Mouse (Mus musculus) B cell, adult 2 months (primary cell): ENCODE data around the gene Gtpbp1.
"Not testable (repeated sequence)": the region's sequence is repeated elsewhere in the genome, so short reads cannot be mapped to it uniquely, and the experiment has no call there.

ENCODE experiments used
- DNase-seq, 2 experiments: peaks; one replicate each; pipeline ENCODE4 v3.0.0; 2022

Gtpbp1 gene

DNA sequence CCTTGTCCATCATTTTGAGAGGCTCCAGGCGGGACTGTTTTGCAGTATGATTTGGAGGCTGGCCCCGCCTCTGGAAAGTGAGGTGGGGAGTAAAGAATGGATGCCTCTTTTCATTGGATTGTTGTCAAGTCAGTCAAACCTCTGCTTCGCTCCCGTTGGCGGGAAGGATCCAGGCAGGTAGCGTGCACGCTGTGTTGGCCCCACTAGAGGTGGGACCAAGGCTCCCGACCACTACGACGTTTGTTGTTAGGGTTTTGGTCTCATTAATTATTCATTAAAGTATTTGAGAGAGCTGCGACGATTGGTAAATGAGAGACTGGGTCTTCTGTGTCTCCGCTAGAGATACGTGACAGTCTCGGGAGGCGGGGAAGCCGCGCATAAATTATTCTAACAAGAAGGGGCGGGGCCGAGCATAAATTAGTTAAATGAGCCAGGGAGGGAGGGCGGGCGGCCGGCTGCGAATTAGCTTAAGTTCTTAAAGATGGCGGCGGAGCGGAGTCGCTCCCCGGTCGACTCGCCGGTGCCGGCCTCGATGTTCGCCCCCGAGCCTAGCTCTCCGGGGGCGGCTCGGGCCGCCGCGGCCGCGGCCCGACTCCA, at the start of gene Gtpbp1:
Gtpbp1 (plus strand) TSS at position 420 of the 597 bp plus-strand sequence.
- DNase-seq, result peak; percentile 93 to 96

DNA sequence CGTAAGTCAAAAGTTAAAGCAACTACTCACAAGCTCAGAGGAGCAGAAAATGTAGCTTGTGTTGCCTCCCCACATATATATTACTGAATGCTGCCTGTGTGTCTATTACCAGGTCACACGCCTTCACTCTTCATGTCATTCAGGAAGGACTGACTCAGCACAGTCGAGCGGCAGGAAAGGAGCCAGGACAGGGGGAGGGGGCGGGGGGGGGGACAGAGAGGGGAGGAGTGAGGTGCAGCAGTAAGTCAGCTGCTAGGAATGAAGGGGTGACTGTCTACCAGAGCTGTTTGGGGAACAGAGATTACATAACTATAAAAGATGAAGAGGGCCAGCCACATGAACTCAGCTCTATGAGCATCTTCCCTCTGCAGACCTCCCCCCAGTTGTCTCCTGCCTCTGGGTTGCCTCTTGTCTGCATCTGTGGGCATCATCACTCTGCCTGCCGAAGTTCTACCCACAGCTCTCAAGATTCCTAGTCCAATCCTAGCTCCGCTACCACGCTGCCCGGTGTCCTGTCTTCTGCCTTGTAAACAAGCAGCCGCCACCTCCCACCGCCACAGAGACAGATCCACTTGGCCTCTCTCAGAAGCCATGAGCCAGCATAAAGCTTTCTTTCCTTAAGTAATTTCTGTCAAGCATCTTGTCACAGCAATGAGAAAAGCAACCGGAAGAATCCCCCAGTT, 49.4 kb upstream of the Gtpbp1 start:
- DNase-seq, result no peak

DNA sequence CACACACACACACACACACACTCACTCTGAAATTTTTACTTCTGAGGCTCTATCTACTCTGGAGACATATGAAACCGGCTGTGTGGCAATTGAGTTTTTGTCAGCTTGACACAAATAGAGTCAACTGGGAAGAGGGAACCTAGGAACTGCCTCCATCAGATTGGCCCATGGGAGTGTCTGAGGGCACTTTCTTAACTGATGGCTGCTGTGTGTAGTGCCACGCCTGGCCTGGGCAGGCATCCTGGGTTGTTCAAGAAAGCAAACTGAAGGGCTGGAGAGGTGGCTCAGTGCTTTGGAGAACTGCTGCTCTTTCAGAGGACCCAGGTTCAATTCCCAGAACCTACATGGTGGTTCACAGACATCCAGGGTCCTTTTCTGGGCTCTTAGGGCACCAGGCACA, 45.2 kb upstream of the Gtpbp1 start:
- no peak for DNase-seq

DNA sequence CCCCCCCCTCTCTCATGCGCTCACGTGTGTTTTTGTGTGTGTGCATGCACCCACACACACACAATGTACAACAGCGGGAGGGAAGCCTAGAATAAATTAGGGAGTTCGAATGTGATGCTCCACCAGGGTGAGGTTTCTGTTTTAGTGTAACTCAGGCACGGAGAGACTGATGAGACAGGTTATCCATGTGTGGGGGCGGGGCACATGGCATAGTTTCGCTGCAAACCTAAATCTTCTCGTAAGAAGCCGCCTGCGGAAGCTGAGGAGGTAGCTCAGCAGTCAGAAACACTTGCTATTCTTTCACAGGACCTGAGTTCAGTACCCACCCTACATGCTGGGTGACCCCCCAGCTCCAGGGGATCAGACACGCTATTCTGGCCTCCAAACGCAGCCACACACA, 42.5 kb upstream of the Gtpbp1 start:
- DNase-seq, result no peak

DNA sequence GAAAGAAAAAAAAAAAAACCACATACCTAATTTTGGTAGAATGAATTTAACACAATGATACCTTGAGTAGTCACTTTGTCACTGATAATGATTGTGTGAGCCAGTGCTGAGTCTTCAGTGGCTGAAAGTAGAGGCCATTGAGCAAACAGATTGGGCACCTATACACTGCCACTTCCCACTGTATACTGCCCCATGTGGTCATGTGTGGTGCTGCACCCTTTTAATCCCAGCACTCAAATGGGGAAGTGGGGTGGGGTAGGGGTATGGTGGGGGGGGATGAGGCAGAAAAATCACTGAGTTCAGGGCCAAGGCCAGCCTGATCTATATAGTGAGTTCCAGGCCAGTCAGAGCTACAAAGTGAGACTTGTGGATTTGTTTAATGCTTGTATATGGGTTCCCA, 40.1 kb upstream of the Gtpbp1 start:
- peak; percentile 82 to 86 for DNase-seq

DNA sequence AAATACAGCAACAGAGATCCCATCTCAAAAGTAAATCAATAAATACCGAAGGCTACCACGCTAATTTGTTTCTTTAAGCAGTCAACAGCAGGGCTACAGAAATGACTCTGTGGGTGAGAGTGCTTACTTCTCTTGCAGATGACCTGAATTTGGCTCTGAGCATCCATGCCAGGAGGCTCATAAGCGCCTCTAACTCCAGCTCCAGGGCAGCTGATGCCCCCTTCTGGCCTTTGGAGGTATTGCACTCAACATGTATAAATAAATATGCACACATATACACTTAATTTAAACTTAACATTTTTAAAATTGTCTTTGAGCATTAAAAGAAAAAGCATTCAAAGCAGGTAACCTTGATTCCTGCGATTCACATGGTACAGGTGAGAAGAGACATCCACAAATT, 39.2 kb upstream of the Gtpbp1 start:
- DNase-seq, result peak; percentile 56 to 57

DNA sequence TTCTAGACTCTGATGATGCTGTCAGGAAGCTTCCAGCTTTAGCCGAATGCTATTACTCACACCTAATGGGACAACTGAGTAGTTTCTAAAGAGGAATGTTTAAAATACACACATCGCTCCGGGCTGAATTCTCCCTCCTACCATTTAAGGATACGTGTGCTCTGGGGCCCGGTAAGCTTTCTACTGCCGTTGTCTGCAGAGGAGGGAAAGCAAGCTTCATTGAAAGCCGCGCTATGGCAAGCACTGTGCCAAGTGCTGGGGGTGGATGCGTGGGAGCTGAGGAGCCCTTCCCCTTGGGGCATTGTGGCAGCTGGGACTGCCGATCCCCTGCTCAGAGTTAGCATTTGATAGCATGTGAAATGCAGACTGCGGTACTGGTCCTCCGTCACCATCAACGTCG, 34.2 kb upstream of the Gtpbp1 start:
- DNase-seq, result no peak

DNA sequence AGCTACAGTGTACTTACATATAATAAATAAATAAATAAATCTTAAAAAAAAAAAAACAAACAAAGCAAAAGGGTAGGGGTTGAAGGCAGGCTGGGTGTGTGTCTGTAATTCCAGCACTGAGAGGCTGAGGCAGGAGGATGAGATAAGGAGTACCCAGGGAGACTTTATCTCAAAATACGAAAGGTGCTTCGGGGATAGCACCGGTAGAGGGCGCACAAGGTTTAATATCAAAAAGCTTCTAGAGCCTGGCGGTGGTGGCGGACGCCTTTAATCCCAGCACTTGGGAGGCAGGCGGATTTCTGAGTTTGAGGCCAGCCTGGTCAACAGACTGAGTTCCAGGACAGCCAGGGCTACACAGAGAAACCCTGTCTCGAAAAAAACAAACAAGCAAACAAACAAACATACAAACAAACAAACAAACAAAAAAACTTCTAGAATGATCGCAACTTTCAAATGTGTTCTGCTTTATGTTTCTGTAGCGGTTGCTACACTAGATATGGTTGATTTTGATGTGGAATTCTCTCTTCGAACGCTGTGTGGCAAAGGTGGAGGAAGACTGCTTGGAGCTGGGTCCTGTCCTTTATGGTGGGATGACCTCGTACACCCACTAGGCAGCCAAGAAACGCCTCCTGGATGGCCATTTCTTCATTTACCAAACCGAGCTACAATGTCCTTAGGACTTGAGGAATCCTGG, 32.7 kb upstream of the Gtpbp1 start:
- peak; percentile 89 to 92 for DNase-seq

DNA sequence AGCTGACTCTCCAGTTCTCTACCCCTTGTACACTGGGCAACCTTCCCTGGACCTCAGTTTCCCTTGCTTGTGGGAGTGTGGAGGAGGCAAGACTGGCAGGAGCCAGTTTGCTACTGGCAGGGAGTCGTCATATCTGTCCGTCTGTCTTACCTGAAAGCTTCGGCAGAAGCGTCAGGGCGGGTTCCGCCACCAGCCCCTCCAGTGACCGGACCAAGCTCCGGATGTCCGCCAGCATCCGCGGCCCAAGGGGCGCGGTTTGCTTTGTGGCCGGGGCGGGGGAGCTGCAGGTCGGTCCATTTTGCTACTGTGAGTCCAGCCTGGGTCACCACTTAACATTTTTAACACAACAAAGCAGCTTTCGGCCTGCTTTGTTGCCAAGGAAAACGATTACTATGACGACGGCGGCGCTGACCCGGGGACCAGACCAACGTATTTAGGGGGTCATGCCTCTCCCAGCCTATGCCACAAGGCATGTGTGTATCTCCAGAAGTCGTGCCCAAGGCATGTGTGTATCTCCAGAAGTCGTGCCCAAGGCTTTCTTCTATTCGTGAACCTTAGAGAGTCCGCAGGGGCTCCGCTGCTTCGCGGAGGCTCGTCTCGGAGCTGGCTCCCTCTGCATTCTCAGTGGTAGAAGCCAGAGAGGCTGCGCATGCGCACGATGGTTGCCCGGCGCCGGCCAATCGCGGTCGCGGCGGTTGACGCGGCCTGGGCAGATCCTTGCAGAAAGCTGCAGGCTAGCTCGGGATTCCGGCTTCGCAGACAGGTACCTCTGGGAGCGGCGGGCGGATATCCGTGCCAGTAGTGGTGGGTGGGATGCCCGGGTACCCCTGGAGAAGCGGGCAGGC, 31.9 kb upstream of the Gtpbp1 start, which contains the start of the genes Fam227a and Cby1:
Fam227a (minus strand) TSS at position 426 of the 845 bp plus-strand sequence.
Cby1 (plus strand) TSS at position 669 of the 845 bp plus-strand sequence.
- peak; percentile 92 to 93 for DNase-seq

DNA sequence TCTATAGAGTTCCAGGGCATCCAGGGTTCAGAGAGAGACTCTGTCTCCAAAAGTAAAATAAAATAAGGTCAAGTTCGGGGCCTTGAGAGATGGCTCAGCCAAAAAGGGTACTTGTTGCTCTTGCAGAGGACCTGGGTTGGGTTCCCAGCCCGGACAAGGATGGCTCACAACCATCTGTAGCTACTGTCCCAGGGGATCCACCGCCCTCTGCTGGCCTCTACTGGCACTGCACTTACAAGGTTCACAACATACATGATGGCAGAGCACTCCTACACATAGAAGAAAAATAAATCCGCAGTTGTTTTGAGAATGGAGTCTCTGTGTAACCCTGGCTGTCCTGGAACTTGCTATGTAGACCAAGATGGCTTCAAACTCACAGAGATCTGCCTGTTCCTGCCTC, 28.8 kb upstream of the Gtpbp1 start:
- peak; percentile 80 to 83 for DNase-seq

DNA sequence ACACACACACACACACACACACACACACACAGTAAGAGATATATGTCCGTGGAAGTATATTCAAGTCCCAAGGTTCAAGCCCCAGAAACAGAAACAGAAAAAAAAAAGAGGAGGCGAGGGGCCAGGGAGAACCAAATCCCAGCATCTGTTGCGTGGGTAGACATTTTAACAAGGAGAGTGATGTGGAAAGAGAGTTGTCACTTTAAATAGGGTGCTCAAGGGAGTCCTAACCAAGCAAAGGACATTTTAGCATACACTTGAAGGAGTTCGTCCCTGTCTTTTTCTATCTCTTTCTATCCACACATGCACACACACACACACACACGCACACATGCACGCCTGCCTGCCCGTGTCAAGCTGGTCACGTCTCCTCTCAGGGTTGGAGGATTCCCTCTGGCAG, 26.0 kb upstream of the Gtpbp1 start:
- no peak for DNase-seq

DNA sequence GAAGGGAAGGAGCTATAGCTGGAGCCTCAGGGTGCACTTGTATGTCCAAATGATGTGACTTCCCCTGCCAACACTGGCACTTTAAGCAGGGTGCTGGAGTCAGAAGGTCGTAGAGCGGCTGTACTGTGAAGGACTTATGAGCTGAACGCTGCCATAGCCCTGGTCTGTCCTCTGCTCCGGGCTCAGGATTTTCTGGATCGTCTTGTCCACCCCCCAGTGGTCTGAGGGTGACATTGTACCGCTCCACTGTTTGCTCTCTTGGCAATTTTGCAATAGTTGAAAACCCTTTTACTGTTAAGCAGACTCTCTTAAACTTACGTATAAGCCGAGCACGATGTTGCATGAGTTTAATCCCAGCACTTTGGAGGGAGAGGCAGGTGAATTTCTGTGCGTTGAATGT, 21.4 kb upstream of the Gtpbp1 start:
- DNase-seq, result no peak

DNA sequence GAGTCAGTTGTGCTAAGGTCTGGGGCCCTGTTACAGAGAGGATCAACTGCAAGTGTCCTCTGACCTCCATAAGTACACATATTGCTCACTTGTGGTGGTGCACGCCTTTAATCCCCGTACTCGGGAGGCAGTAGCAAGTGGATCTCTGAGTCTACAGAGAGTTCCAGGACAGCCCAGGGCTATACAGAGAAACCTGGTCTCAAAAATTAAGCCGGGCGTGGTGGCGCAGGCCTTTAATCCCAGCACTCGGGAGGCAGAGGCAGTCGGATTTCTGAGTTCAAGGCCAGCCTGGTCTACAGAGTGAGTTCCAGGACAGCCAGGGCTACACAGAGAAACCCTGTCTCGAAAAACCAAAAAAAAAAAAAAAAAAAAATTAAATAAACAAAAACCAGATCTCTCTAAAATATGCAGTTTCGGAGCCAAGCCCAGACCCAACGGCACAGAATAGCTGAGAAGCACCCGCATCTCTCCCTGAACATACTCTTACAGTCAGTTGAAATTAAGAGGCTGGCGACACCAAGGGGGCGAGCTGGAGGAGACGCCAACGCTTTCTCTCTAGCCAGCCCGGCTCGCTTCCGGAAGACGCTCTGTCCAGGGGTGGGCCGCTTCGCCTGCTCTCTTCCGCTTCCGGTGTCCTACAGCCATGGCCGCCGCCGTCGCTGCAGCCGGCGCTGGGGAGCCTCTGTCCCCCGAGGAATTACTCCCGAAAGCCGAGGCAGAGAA, 20.2 kb upstream of the Gtpbp1 start, which contains the start of gene Tomm22:
Tomm22 (plus strand) TSS at position 613 of the 723 bp plus-strand sequence.
- DNase-seq, result peak; percentile 91 to 93

DNA sequence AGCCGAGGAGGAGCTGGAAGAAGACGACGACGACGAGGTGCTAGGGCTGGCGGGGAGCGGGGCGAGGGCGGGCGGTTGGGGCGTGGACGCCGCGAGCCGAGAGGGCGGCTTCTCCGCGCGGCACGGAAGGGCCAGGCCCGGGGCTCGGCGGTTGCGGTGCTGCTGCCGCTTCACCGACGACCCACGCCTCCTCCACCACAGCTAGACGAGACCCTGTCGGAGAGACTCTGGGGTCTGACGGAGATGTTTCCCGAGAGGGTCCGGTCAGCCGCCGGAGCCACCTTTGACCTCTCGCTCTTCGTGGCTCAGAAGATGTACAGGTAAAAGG, 19.7 kb upstream of the Gtpbp1 start:
- DNase-seq, result no peak

DNA sequence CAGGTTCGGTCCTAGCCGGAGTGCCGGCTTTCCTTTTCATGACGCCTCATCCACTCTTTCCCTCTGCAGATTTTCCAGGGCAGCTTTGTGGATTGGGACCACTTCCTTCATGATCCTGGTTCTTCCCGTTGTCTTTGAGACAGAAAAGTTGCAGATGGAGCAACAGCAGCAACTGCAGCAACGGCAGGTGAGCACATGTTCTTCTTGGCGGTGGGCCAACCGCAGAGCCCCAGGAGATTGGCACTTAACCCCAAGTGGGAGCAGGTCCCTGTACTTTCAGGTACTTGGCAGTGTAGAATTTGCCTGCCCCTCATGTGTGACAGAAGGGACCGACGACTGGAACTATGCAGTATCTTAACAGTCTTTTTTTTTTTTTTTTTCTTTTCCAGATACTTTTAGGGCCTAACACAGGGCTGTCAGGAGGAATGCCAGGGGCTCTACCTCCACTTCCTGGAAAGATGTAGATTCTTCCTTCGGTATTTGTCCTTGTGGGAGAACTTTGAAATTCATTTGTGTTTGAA, 18.8 kb upstream of the Gtpbp1 start:
- DNase-seq, result not testable (repeated sequence)

DNA sequence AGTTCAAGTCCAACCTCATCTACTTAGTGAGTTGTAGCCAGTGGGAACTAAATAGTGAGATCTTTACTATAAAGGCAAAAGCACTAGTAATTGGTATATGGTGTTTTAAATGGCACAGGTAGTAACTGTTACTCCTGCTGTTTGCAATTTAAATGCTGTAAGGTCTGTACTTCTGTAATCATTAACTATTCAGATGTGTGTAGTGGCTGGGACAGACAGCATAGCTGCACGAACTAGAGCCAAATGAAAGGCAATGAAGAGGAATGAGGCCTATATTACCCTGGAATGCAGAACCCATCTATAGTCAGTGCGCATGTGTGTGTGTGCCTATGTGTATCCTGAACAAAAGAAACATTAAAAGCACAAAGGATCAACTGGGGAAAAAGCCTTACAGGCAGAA, 12.7 kb upstream of the Gtpbp1 start:
- DNase-seq, result no peak

DNA sequence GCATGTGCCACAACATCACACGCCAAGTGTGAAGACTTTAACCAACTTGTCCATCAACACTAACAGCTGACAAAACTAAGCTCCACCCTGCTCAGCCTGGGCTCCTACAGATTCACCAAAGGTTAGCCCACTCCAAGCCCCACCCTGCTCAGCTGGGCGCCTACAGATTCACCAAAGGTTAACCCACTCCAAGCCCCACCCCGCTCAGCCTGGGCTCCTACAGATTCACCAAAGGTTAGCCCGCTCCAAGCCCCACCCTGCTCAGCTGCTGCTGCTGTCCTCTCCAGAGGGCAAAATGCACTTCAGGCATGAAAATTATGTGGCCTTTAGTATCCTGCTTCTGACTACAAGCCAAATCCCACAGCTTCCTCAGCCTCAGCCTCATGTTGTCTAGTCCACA, 8.7 kb upstream of the Gtpbp1 start:
- DNase-seq, result no peak

DNA sequence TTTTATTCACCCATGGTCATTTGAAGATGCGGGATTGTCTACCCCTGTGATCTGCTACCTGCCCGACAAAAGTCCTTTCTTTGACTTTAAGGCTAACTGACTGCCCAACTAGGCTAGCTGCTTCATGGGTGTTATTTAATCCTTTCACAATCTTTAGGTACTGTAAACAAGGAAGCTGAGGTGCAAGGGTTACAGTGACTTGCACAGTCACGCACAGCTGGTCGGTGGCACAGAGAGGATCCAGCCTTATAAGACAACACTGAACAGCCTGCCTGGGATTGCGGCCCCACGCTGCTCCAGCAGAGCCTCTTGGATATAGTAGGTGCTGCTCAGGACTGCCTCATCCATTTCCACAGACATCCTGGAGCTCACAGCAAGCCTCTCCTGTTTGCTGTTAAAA, 7.5 kb upstream of the Gtpbp1 start:
- no peak for DNase-seq

DNA sequence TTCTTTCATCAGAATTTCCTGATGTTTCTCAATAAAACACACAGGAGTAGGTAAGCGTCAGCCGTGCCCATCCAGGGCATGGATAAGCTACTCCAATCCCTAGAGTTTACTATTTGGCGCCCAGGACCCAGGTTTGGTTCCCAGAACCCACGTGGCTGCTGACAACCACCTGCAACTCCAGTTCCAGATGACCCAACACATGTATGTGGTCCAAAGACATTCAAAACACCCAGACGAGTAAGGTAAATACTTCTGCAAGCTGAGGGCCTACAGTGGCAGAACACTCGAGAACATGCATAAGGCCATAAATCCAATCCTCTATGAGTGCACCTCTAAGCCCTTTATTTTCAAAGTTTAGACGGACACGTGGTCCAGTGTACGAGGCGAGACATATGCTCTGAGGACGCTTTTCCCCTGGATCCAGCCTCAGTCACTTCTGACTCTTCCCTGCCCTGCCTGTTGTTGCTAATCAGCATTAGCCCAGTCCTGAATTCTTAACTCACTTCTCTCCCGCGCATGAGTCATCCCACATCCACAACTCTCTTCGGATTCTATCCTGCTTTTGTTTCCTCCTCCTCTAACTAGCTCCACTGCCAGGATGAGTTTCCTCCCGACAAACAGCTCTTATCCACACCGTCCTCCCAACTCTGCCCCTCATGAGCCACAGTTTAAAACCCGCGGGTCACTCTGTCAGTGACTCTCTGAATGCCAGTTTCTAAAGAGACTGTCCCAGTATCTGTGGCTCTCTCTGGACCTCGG, 6.8 kb upstream of the Gtpbp1 start:
- DNase-seq, result no peak

DNA sequence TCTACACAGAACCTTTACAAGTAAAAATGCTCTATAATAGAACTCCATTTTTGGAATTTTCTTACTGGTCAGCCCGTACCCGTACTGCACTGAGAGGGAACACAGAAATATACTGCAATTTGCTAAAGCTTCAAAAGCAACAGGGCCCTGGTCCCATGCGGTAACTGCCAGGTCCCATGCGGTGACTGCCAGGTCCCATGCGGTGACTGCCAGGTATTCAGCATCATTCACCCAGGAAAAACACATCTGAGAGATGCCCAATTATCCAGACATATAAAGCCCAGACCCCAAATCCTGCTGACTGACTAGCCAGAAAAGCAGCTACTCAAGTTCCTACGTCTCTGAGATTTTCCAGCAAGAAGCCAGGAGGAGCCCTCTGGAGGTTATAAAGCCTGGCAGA, 6.0 kb upstream of the Gtpbp1 start:
- no peak for DNase-seq

DNA sequence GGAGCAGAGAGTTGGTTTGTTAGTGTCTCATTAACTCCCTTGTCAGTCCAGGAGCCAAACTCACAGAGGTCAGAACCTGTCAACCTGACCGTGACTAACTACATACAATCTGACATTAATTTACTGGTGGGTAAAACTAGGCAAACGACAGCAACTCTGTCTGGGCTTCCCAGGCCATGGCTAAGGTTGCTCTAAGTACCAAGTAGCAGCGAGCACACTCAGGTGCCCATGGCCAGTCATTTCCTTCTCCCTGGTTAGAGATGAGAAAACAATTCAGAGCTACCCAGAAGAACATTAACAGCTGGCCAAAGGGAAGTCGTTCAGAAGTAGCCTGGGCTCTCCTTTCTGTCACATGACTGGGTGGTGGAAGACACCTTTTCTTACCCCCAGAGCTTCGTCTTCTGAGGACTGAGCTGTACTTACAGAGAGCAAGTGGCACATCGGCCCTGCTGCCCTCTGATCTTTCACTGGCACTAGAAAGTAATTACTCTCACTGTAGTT, 5.5 kb upstream of the Gtpbp1 start:
- DNase-seq, result no peak
